Mouse (Mus musculus) neural tube, embryonic 13.5 days (tissue): Measurements from ENCODE around the gene Kcnh4. TPM values are rescaled to one million over a fixed set of nuclear protein-coding genes. Genes with fewer than 3 reads are reported as not detected.

Experiments
- ATAC-seq: fragments of 200-750 bp; cut with Nextera tagmentation; 2 replicates; pipeline ENCODE4 v1.8.0; 2017; ENCODE audit warnings: low read depth, mild to moderate bottlenecking, moderate TSS enrichment, moderate library complexity
- H3K27ac ChIP-seq: fragments of 300-500 bp; sonication (generic); replicated peaks from 2 replicates; pipeline ENCODE4 v1.5.1; 2015; ENCODE audit warnings: moderate library complexity, mild to moderate bottlenecking, inconsistent platforms
- H3K27me3 ChIP-seq: fragments of 300-500 bp; sonication (generic); 2 replicates; pipeline ENCODE4 v1.6.1; 2015; ENCODE audit warnings: mild to moderate bottlenecking, inconsistent platforms
- H3K36me3 ChIP-seq: fragments of 300-500 bp; sonication (generic); 2 replicates; pipeline ENCODE4 v1.6.1; 2015; ENCODE audit warnings: mild to moderate bottlenecking, inconsistent platforms
- H3K4me1 ChIP-seq: fragments of 300-500 bp; sonication (generic); replicated peaks from 2 replicates; pipeline ENCODE4 v1.6.1; 2015; ENCODE audit warnings: inconsistent platforms
- H3K4me2 ChIP-seq: fragments of 300-500 bp; sonication (generic); 2 replicates; pipeline ENCODE4 v1.6.1; 2015; ENCODE audit warnings: inconsistent platforms, mild to moderate bottlenecking, moderate library complexity
- H3K4me3 ChIP-seq: fragments of 300-500 bp; sonication (generic); 2 replicates; pipeline ENCODE4 v1.5.1; 2015; ENCODE audit warnings: mild to moderate bottlenecking, inconsistent platforms
- H3K9ac ChIP-seq: fragments of 300-500 bp; sonication (generic); 2 replicates; pipeline ENCODE4 v1.6.1; 2015; ENCODE audit warnings: moderate library complexity, mild to moderate bottlenecking, inconsistent platforms
- H3K9me3 ChIP-seq: fragments of 300-500 bp; sonication (generic); 2 replicates; pipeline ENCODE4 v1.6.1; 2016; ENCODE audit warnings: inconsistent platforms
- WGBS: fragments of 180-500 bp; shearing (Covaris S2); methylation state at CpG from one replicate; pipeline ENCODE4 v1.1.7; 2015; 5-methylcytosine and 5-hydroxymethylcytosine counted together
- polyA plus RNA-seq: library from polyadenylated mRNA; unstranded; fragments of >200 nt; fragmentation: Nextera tagmentation; extraction: Ambion mirVana; gene quantifications from 2 replicates; pipeline ENCODE4 v1.2.1, GENCODE M21; 2015

The Kcnh4 gene
- polyA plus RNA-seq, 1 experiment from 2014 or later: 4.8 TPM

GRCm38 (mm10) chr11:100782568-100782967, 22.8 kb upstream of the Kcnh4 start:
- no peak overlapping the region for H3K4me3 ChIP-seq
- H3K4me2 ChIP-seq: no peak overlapping the region
- H3K9ac ChIP-seq: no peak overlapping the region
- 88% methylated on average over 13 of the region's 13 CpGs for WGBS
- peaks cover 57% of the 10 kb centered on the region for H3K36me3 ChIP-seq
- no peak for ATAC-seq
- H3K27me3 ChIP-seq: no peaks in the 10 kb centered on the region
- no peaks in the 10 kb centered on the region; the same call in 1 of the 2 replicates for H3K4me1 ChIP-seq
- H3K9me3 ChIP-seq: no peaks in the 10 kb centered on the region
- H3K27ac ChIP-seq: no peak overlapping the region

GRCm38 (mm10) chr11:100781763-100782475, 22.2 kb upstream of the Kcnh4 start:
- no peaks in the 10 kb centered on the region for H3K27me3 ChIP-seq
- 92% methylated on average over 15 of the region's 15 CpGs for WGBS
- no peak for ATAC-seq
- H3K36me3 ChIP-seq: peaks cover 51% of the 10 kb centered on the region
- H3K9me3 ChIP-seq: no peaks in the 10 kb centered on the region
- H3K27ac ChIP-seq: no peak overlapping the region
- no peak overlapping the region for H3K4me2 ChIP-seq
- no peaks in the 10 kb centered on the region; the same call in 1 of the 2 replicates for H3K4me1 ChIP-seq
- no peak overlapping the region for H3K9ac ChIP-seq
- H3K4me3 ChIP-seq: no peak overlapping the region

GRCm38 (mm10) chr11:100780247-100780646, 20.5 kb upstream of the Kcnh4 start:
- WGBS: 76% methylated on average over 8 of the region's 8 CpGs
- Histone ChIP-seq H3K4me3 (no peak overlapping the region), H3K27ac (no peak overlapping the region), H3K9ac (no peak overlapping the region), H3K4me2 (no peak overlapping the region), H3K27me3 (no peaks in the 10 kb centered on the region), H3K9me3 (no peaks in the 10 kb centered on the region), H3K4me1 (no peaks in the 10 kb centered on the region), H3K36me3 (peaks cover 41% of the 10 kb centered on the region)
- ATAC-seq: no peak

DNA sequence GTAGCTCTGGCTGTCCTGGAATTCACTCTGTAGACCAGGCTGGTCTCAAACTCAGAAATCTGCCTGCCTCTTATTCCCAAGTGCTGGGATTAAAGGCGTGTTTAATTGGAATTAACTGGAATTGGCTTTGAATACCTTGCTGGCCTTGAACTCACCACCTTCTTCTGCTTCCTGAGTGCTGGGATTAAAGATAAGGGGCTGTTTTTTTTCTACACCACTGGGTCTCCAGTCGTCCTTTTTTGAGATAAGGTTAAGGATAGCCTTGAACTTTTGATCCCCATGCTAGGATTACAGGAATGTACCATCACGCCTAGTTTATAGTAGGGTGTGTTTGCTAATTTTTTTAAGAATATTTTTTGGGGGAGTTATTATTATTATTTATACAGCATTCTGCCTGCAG, 18.3 kb upstream of the Kcnh4 start:
- Histone ChIP-seq H3K27ac (no peak overlapping the region), H3K4me1 (no peaks in the 10 kb centered on the region), H3K9ac (no peak overlapping the region), H3K27me3 (no peaks in the 10 kb centered on the region), H3K4me3 (no peak overlapping the region), H3K9me3 (no peaks in the 10 kb centered on the region), H3K36me3 (peaks cover 25% of the 10 kb centered on the region), H3K4me2 (no peak overlapping the region)
- ATAC-seq: no peak
- WGBS: 77% methylated on average over 3 of the region's 3 CpGs

DNA sequence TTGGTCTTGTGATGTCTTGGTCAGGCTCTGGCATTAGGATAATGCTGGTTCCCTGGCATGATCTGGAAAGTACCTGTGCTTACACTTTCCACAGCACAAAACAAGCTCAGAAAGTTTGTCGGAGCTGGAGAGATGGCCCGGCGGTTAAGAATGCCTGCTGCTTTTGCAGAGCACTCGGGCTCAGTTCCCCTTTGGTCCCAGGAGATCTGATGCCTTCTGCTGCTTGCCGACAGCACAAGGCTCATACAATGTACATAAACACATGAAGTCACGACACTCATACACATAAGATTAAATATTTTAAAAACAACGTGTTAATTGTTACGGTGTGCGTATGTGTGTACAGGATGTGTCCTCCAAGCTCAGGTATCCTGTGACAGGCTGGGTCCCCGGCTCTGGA, 16.2 kb upstream of the Kcnh4 start:
- no peak for ATAC-seq
- no peaks in the 10 kb centered on the region for H3K27me3 ChIP-seq
- H3K9me3 ChIP-seq: no peaks in the 10 kb centered on the region
- no peak overlapping the region for H3K27ac ChIP-seq
- H3K9ac ChIP-seq: no peak overlapping the region
- peaks cover 9% of the 10 kb centered on the region; the same call in 1 of the 2 replicates for H3K36me3 ChIP-seq
- 83% methylated on average over 10 of the region's 10 CpGs for WGBS
- H3K4me1 ChIP-seq: 0 out of 2 replicates have a peak, but pooled peaks cover 4% of the 10 kb centered on the region
- no peak overlapping the region for H3K4me2 ChIP-seq
- H3K4me3 ChIP-seq: no peak overlapping the region

- WGBS: 86% methylated on average over 4 of the region's 4 CpGs
- Histone ChIP-seq H3K27me3 (no peaks in the 10 kb centered on the region), H3K4me2 (no peak overlapping the region), H3K4me3 (no peak overlapping the region), H3K9me3 (no peaks in the 10 kb centered on the region), H3K27ac (no peak overlapping the region), H3K4me1 (peaks cover 13% of the 10 kb centered on the region; the same call in 1 of the 2 replicates), H3K36me3 (peaks cover under 1% of the 10 kb centered on the region; the same call in 1 of the 2 replicates), H3K9ac (no peak overlapping the region)
- ATAC-seq: no peak
Observed at GRCm38 (mm10) chr11:100774261-100774660, 14.5 kb upstream of the Kcnh4 start.

DNA sequence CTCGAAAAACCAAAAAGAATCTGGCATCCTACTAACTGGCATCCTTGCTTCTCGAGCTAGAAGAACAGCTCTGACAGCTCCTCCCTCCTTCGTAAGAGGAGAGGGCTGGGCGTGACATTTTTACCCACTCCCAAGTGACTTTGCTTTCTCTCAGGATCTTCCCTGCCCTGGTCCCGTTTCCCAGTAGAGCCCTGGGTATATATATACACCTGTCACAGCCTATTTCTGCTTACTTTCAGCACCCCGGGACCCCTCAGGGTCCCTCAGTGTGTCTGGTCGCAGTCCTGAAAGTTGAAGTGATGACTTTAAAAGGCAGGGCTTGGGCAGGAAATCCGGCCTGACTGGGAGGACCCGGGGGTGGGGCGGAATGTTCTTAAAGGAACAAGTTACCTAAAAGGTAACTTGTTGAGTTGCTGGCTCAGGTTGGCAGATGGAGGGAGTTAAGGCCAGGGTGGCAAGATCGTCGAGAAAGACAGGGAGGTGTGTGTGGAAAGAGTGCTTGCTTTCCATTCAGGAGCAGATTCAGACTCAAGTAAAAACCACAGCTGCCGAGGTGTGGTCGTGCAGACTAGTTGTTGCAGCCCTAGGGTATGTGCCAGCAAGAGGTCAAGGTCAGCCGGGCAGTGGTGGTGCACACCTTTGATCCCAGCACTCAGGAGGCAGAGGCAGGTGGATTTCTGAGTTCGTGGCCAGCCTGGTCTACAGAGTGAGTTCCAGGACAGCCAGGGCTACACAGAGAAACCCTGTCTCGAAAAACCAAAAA, 11.1 kb upstream of the Kcnh4 start, which contains the start of gene Ghdc:
Gene Ghdc, minus strand, starts transcription at position 312 of the 763 bp plus-strand sequence.
- ATAC-seq: no peak
- Histone ChIP-seq H3K36me3 (no peaks in the 10 kb centered on the region), H3K9me3 (no peaks in the 10 kb centered on the region), H3K9ac (peak within 1 kb of the TSS; percentile 62), H3K4me2 (peak within 1 kb of the TSS; percentile 54), H3K4me3 (peak within 1 kb of the TSS; percentile 48), H3K27ac (no peak within 1 kb of the TSS), H3K27me3 (no peaks in the 10 kb centered on the region), H3K4me1 (peaks cover 13% of the 10 kb centered on the region; the same call in 1 of the 2 replicates)
- WGBS: 25% methylated on average over 17 of the region's 17 CpGs

DNA sequence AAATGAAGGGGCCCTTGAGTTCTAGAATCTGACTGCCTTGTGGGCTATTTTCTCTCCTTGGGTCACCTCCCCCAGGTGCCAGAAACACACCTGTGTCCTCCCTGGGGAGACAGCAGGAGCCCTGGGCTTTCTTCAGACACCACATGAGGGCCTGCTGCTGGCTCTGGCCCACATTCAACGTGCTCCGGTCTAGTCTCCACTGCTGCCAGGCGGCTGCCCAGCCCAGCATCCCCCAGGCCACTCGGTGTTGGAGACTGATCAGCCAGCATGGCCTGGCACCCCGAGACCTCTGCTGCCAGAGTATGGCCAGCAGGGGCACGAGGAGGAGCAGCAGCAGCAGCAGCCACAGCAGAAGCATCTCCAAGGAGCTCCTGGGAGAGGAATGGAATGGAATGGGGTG, 10.2 kb upstream of the Kcnh4 start:
- H3K9ac ChIP-seq: peak overlapping the region; percentile 62; the same call in 1 of the 2 replicates
- ATAC-seq: no peak

GRCm38 (mm10) chr11:100767871-100768270, 8.1 kb upstream of the Kcnh4 start:
- WGBS: 89% methylated on average over 5 of the region's 5 CpGs
- H3K27me3 ChIP-seq: no peaks in the 10 kb centered on the region

More for the DNA sequence above, 10.2 kb upstream of the Kcnh4 start:
- no peaks in the 10 kb centered on the region for H3K27me3 ChIP-seq
- no peaks in the 10 kb centered on the region for H3K36me3 ChIP-seq
- H3K27ac ChIP-seq: no peak overlapping the region
- WGBS: 56% methylated on average over 6 of the region's 6 CpGs
- H3K4me2 ChIP-seq: peak overlapping the region; percentile 54
- peaks cover 13% of the 10 kb centered on the region; the same call in 1 of the 2 replicates for H3K4me1 ChIP-seq
- no peaks in the 10 kb centered on the region for H3K9me3 ChIP-seq
- peak overlapping the region; percentile 48 for H3K4me3 ChIP-seq

DNA sequence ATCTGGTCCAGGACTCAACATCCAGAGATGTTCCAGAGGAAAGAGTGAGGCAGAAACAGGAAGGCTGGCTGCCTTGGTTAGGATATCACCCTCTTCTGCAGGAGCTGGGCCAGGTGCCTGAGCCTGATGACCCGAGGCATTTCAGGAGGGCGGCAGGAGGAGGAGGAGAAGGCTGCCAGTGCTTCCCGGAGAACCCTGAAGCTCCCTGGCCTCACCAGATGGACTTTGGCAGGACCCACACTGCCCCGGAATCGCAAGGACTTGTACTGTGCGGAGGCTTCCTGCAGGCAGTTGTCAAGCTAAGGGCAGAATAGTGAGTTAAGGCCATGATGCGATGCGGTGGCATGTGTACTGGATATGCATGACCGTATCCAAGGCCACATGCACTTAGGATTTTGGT, 7.0 kb upstream of the Kcnh4 start:
- H3K9me3 ChIP-seq: no peaks in the 10 kb centered on the region
- no peak overlapping the region for H3K4me3 ChIP-seq
- no peak for ATAC-seq
- WGBS: 81% methylated on average over 9 of the region's 9 CpGs
- H3K36me3 ChIP-seq: no peaks in the 10 kb centered on the region
- no peak overlapping the region for H3K27ac ChIP-seq
- peaks cover 19% of the 10 kb centered on the region; the same call in 1 of the 2 replicates for H3K4me1 ChIP-seq
- no peak overlapping the region for H3K9ac ChIP-seq
- no peak overlapping the region for H3K4me2 ChIP-seq
- 0 out of 2 replicates have a peak, but pooled peaks cover 5% of the 10 kb centered on the region for H3K27me3 ChIP-seq

More at GRCm38 (mm10) chr11:100767871-100768270, 8.1 kb upstream of the Kcnh4 start:
- H3K9ac ChIP-seq: no peak overlapping the region
- no peaks in the 10 kb centered on the region for H3K36me3 ChIP-seq
- H3K4me3 ChIP-seq: no peak overlapping the region
- no peak for ATAC-seq
- no peak overlapping the region for H3K4me2 ChIP-seq
- H3K4me1 ChIP-seq: peaks cover 13% of the 10 kb centered on the region; the same call in 1 of the 2 replicates
- no peaks in the 10 kb centered on the region for H3K9me3 ChIP-seq
- no peak overlapping the region for H3K27ac ChIP-seq

DNA sequence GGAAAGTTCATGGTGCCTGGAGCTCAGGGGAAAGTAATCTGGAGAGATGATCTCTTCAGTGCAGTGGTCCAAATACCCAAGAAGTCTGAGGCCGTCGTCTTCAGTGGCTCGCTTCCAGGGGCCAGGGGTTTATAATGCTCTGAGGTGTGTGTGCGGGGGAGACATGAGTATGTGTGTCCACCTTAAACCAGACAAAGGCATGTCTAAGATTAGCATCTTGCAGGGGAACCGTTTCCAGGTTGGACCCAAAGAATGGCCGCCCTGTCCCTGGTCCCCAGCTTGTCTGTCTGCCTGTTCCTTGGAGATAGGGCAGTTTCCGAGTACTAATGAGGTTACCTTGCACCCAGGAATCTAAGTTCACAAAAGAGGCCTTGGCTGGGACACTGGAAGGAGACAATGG, 3.1 kb upstream of the Kcnh4 start, which contains the start of gene Hcrt:
Gene Hcrt, minus strand, starts transcription at position 101 of the 400 bp plus-strand sequence.
- H3K9ac ChIP-seq: peak within 1 kb of the TSS; percentile 70
- WGBS: 88% methylated on average over 7 of the region's 7 CpGs
- no peak for ATAC-seq
- peak within 1 kb of the TSS; percentile 68 for H3K4me2 ChIP-seq
- no peaks in the 10 kb centered on the region for H3K36me3 ChIP-seq
- no peak within 1 kb of the TSS for H3K27ac ChIP-seq
- H3K27me3 ChIP-seq: peaks cover 12% of the 10 kb centered on the region
- H3K4me3 ChIP-seq: peak within 1 kb of the TSS; percentile 45
- no peaks in the 10 kb centered on the region for H3K9me3 ChIP-seq
- peaks cover 30% of the 10 kb centered on the region for H3K4me1 ChIP-seq

- Histone ChIP-seq H3K4me3 (peak overlapping the region; percentile 45), H3K27me3 (peaks cover 19% of the 10 kb centered on the region), H3K36me3 (no peaks in the 10 kb centered on the region), H3K4me1 (peaks cover 30% of the 10 kb centered on the region), H3K9ac (peak overlapping the region; percentile 70), H3K9me3 (no peaks in the 10 kb centered on the region), H3K27ac (0 out of 2 replicates have a peak overlapping the region, but pooled peaks have one; percentile 18), H3K4me2 (peak overlapping the region; percentile 68)
- under 1% methylated on average over 27 of the region's 27 CpGs for WGBS
- ATAC-seq: peak; percentile 38
Observed at GRCm38 (mm10) chr11:100761547-100762045, 1.9 kb upstream of the Kcnh4 start.
